ENCODE assay signal across 20 mouse cellular contexts in the genomic region with DNA sequence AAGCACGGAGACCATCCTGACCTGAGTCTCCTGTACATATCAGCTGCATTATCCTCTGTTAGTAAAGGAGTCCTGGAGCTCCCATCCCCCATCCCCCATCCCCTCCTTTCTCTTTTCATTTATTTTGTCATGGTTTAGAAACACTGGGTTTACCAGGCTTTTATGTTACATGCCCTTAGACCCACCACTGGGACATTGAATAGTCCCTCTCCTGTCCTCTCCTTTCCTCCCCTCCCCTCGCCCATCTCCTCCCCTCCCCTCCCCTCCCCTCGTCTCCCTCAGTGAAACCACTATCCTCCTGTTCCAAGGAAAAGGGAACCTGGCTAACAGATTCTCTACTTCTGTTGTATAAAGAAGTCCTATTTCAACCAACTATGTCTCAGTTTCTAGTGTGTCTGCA. TPM values are rescaled to one million over a fixed set of nuclear protein-coding genes. Genes with fewer than 3 reads are reported as not detected.
"Had no signal": no experiment of that assay in that cellular context is flagged by ENCODE, and none has a peak within 500 bp of the region (broad histone marks: within the 10 kb centered on the region; RNA-seq: fewer than 3 reads in every experiment).

No protein-coding gene starts in this region.

- H3K4me2 ChIP-seq: liver, embryonic 13.5 days; liver, embryonic 15.5 days; lung, embryonic 15.5 days; midbrain, embryonic 15.5 days; stomach, embryonic 15.5 days had no signal

- H3K36me3 ChIP-seq: liver, embryonic 13.5 days; liver, embryonic 15.5 days; lung, embryonic 15.5 days; midbrain, embryonic 15.5 days; stomach, embryonic 15.5 days had no signal

- DNase-seq: liver, embryonic 13.5 days; liver, postnatal 0 days; lung, adult 2 months; lung, postnatal 14 days; lung, postnatal 36 days; right cerebral cortex, postnatal 14 days; thymus, adult 2 months; thymus, postnatal 25 days; thymus, postnatal 4 days had no signal

- ATAC-seq: liver, postnatal 0 days; lung, postnatal 0 days; midbrain, embryonic 15.5 days had no signal

- H3K9me3 ChIP-seq: liver, embryonic 13.5 days; liver, embryonic 15.5 days; lung, embryonic 15.5 days; megakaryocyte, embryonic 14.5 days; midbrain, embryonic 15.5 days; stomach, embryonic 15.5 days had no signal

- H3K27ac ChIP-seq: liver, embryonic 13.5 days; liver, embryonic 15.5 days; lung, embryonic 15.5 days; macrophage; midbrain, embryonic 15.5 days; stomach, embryonic 15.5 days; stomach, postnatal 0 days had no signal

- H3K9ac ChIP-seq: liver, embryonic 13.5 days; liver, embryonic 15.5 days; liver, postnatal 0 days; lung, embryonic 15.5 days; midbrain, embryonic 15.5 days; stomach, embryonic 15.5 days had no signal

- H3K27me3 ChIP-seq: liver, embryonic 13.5 days; liver, embryonic 15.5 days; lung, embryonic 15.5 days; megakaryocyte, embryonic 14.5 days; midbrain, embryonic 15.5 days; stomach, embryonic 15.5 days had no signal

- H3K4me1 ChIP-seq: liver, embryonic 13.5 days; liver, embryonic 15.5 days; lung, embryonic 15.5 days; megakaryocyte, embryonic 14.5 days; midbrain, embryonic 15.5 days; stomach, embryonic 15.5 days had no signal

- H3K4me3 ChIP-seq: liver, embryonic 13.5 days; liver, embryonic 15.5 days; lung, embryonic 15.5 days; megakaryocyte, embryonic 14.5 days; midbrain, embryonic 15.5 days; stomach, embryonic 15.5 days had no signal

RNA-seq across cellular contexts. Expression of gene Ttc29, which starts 38.0 kb away (rescaled TPM):
- polyA plus RNA-seq: liver, embryonic 13.5 days; liver, embryonic 15.5 days; liver, postnatal 0 days; macrophage; neural tube, embryonic 11.5 days; spleen, adult 2 months; stomach, postnatal 0 days; thymus, adult 2 months; urinary bladder, adult 2 months had no signal
